Mouse (Mus musculus): ENCODE results near the gene Spata4. TPM values are rescaled to one million over a fixed set of nuclear protein-coding genes. Genes with fewer than 3 reads are reported as not detected.

The Spata4 gene
- polyA plus RNA-seq (2012; rRNA removed) = not detected in 2 replicates

GRCm38 (mm10) chr8:54600671-54601251 lies at the start of gene Spata4:
Spata4 (plus strand) TSS chr8:54600781.

Other genes starting within 250 kb of the Spata4 start
- gene Asb5, start 71.2 kb upstream of the Spata4 start, polyA plus RNA-seq (2012; rRNA removed) = 0.91 and 1.1 TPM in 2 replicates
- gene Spcs3, start 70.8 kb upstream of the Spata4 start, polyA plus RNA-seq (2012; rRNA removed) = 7.5 and 9.5 TPM in 2 replicates